Mouse (Mus musculus) hindbrain, embryonic 11.5 days (tissue): ENCODE data around the gene Myo16. TPM values are rescaled to one million over a fixed set of nuclear protein-coding genes. Genes with fewer than 3 reads are reported as not detected.

Experiments used
- ATAC-seq: fragments of 200-750 bp; cut with Nextera tagmentation; 2 replicates; pipeline ENCODE4 v1.8.0; 2017; ENCODE audit warnings: mild to moderate bottlenecking, moderate TSS enrichment, moderate library complexity; ENCODE audit not compliant: low FRiP score
- DNase-seq: peaks from one replicate; pipeline ENCODE4 v3.0.0-alpha.2; 2015; ENCODE audit warnings: low spot score
- H3K27ac ChIP-seq: fragments of 300-500 bp; sonication (generic); 2 replicates; pipeline ENCODE4 v1.5.1; 2014; ENCODE audit warnings: mild to moderate bottlenecking, low read depth, low read length
- H3K27me3 ChIP-seq: fragments of 300-500 bp; sonication (generic); 2 replicates; pipeline ENCODE4 v1.6.1; 2014; ENCODE audit warnings: mild to moderate bottlenecking, low read length, moderate library complexity, mixed read lengths; ENCODE audit not compliant: control insufficient read depth, insufficient read depth
- H3K36me3 ChIP-seq: fragments of 300-500 bp; sonication (generic); 2 replicates; pipeline ENCODE4 v1.6.1; 2014; ENCODE audit warnings: mild to moderate bottlenecking, low read length, moderate library complexity, mixed read lengths; ENCODE audit not compliant: control insufficient read depth, insufficient read depth
- H3K4me1 ChIP-seq: fragments of 300-500 bp; sonication (generic); replicated peaks from 2 replicates; pipeline ENCODE4 v1.6.1; 2014; ENCODE audit warnings: low read length, mixed read lengths; ENCODE audit not compliant: control insufficient read depth, insufficient read depth
- H3K4me2 ChIP-seq: fragments of 300-500 bp; sonication (generic); replicated peaks from 2 replicates; pipeline ENCODE4 v1.6.1; 2014; ENCODE audit warnings: mild to moderate bottlenecking, low read depth, low read length
- H3K4me3 ChIP-seq: fragments of 300-500 bp; sonication (generic); 2 replicates; pipeline ENCODE4 v1.5.1; 2014; ENCODE audit warnings: low read depth, low read length
- H3K9ac ChIP-seq: fragments of 300-500 bp; sonication (generic); 2 replicates; pipeline ENCODE4 v1.6.1; 2014; ENCODE audit warnings: low read depth, low read length
- H3K9me3 ChIP-seq: fragments of 300-500 bp; sonication (generic); 2 replicates; pipeline ENCODE4 v1.6.1; 2016; ENCODE audit warnings: low read length; ENCODE audit not compliant: control insufficient read depth
- WGBS: fragments of 180-500 bp; shearing (Covaris S2); extraction: QIAGEN DNeasy Blood & Tissue Kit; methylation state at CpG from one replicate; pipeline ENCODE4 v1.1.7; 2014; 5-methylcytosine and 5-hydroxymethylcytosine counted together
- polyA plus RNA-seq: library from polyadenylated mRNA; unstranded; fragments of >200 nt; fragmentation: Nextera tagmentation; extraction: Ambion mirVana; gene quantifications from 2 replicates; pipeline ENCODE4 v1.2.1, GENCODE M21; 2014

Gene Myo16
- polyA plus RNA-seq, 1 experiment from 2014 or later: 5.5 TPM

- Histone ChIP-seq H3K4me1 (no peaks in the 10 kb centered on the region), H3K27ac (no peak overlapping the region), H3K9me3 (no peaks in the 10 kb centered on the region), H3K4me2 (no peak overlapping the region), H3K9ac (no peak overlapping the region), H3K27me3 (peaks cover 2% of the 10 kb centered on the region; the same call in 1 of the 2 replicates), H3K4me3 (no peak overlapping the region), H3K36me3 (no peaks in the 10 kb centered on the region)
- no peak for ATAC-seq
- WGBS: 82% methylated on average over 9 of the region's 9 CpGs
- no peak for DNase-seq
Measured at GRCm38 (mm10) chr8:10415885-10416284, 262.2 kb downstream of the Myo16 start.

DNA sequence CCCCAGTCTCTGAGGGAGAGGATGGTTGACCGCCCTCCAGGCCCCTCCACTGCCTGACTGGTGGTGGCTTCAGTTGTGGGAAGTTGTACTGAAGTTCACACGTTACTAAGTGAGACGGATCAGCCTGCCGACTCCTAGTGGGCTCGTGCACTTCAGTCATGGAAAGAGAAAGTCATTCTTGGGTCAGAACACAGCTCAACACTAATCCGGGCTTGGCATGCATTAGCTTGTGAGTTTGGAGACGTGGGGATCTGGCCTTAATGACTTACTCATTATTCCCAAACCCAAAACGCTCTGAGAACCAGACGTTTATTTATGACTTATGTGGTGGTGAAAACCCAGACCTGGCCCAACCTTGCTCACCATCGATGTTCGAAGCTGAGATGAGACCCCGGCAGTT lies 263.1 kb downstream of the Myo16 start:
- Histone ChIP-seq H3K27me3 (peaks cover 2% of the 10 kb centered on the region; the same call in 1 of the 2 replicates), H3K9me3 (no peaks in the 10 kb centered on the region), H3K4me2 (no peak overlapping the region), H3K4me1 (no peaks in the 10 kb centered on the region), H3K9ac (no peak overlapping the region), H3K27ac (no peak overlapping the region), H3K36me3 (no peaks in the 10 kb centered on the region), H3K4me3 (no peak overlapping the region)
- 85% methylated on average over 12 of the region's 12 CpGs for WGBS
- DNase-seq (no peak), ATAC-seq (no peak)

- no peak for ATAC-seq
- Histone ChIP-seq H3K27me3 (peaks cover 2% of the 10 kb centered on the region; the same call in 1 of the 2 replicates), H3K4me2 (no peak overlapping the region), H3K4me3 (no peak overlapping the region), H3K9me3 (no peaks in the 10 kb centered on the region), H3K36me3 (no peaks in the 10 kb centered on the region), H3K4me1 (no peaks in the 10 kb centered on the region), H3K27ac (no peak overlapping the region), H3K9ac (no peak overlapping the region)
- no peak for DNase-seq
- 92% methylated on average over 6 of the region's 6 CpGs for WGBS
Measured at GRCm38 (mm10) chr8:10417281-10417680, 263.6 kb downstream of the Myo16 start.

DNA sequence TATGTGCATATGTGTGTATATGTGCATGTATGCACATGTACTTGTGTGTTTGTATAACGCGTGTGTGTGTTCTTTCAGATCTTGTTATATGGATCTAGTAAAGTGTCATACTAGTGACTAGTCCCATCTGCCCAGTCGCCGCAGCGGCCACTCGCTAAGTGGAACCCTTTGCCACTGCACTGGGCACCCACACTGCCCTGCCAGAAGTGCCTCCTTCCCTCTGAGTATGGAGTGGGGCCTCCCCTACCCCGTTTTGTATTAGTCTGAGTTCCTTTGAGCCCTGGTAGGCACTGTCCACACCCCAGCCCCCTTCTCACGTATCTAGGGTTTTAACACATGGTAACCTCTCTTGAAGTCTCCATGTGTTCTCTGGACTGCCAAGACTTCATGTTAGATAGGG lies 264.3 kb downstream of the Myo16 start:
- Histone ChIP-seq H3K9me3 (no peaks in the 10 kb centered on the region), H3K27ac (no peak overlapping the region), H3K4me1 (no peaks in the 10 kb centered on the region), H3K36me3 (no peaks in the 10 kb centered on the region), H3K4me3 (no peak overlapping the region), H3K4me2 (no peak overlapping the region), H3K9ac (no peak overlapping the region), H3K27me3 (peaks cover 2% of the 10 kb centered on the region; the same call in 1 of the 2 replicates)
- DNase-seq (no peak), ATAC-seq (no peak)
- WGBS: 93% methylated on average over 8 of the region's 8 CpGs

DNA sequence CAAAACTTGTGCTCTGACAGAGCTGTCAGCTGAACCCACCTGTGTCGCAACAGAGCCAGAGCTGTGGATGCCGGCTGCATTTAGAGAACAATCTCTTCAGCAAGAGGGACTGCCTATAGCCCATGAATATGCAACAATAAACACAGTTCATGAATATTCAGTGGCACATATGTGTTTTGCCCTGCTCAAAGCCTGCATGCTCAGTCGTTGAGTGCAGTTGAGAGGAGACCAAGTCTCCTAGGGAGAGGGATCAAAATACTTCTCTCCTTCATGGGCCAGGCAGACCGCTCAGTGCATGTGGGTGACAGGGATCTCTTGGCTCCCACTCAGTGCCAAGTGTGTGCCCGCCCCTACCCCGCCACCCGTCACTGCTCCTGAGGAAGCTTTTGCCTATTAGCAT lies 265.3 kb downstream of the Myo16 start:
- DNase-seq (peak; percentile 26), ATAC-seq (peak; percentile 74)
- H3K9ac ChIP-seq: no peak overlapping the region
- no peak overlapping the region for H3K4me2 ChIP-seq
- WGBS: 68% methylated on average over 7 of the region's 7 CpGs
- no peak overlapping the region for H3K4me3 ChIP-seq
- no peaks in the 10 kb centered on the region for H3K36me3 ChIP-seq
- H3K27me3 ChIP-seq: peaks cover 2% of the 10 kb centered on the region; the same call in 1 of the 2 replicates
- no peaks in the 10 kb centered on the region for H3K9me3 ChIP-seq
- no peak overlapping the region for H3K27ac ChIP-seq
- no peaks in the 10 kb centered on the region for H3K4me1 ChIP-seq

- H3K9ac ChIP-seq: no peak overlapping the region
- H3K4me3 ChIP-seq: no peak overlapping the region
Measured at GRCm38 (mm10) chr8:10419726-10420125, 266.0 kb downstream of the Myo16 start.

GRCm38 (mm10) chr8:10420551-10420950 lies 266.8 kb downstream of the Myo16 start:
- H3K9me3 ChIP-seq: no peaks in the 10 kb centered on the region
- WGBS: 79% methylated on average over 6 of the region's 6 CpGs
- no peak overlapping the region for H3K27ac ChIP-seq
- no peak for DNase-seq
- H3K4me2 ChIP-seq: no peak overlapping the region
- H3K4me1 ChIP-seq: no peaks in the 10 kb centered on the region
- no peak for ATAC-seq
- no peak overlapping the region for H3K9ac ChIP-seq
- no peak overlapping the region for H3K4me3 ChIP-seq
- peaks cover 2% of the 10 kb centered on the region; the same call in 1 of the 2 replicates for H3K27me3 ChIP-seq
- H3K36me3 ChIP-seq: no peaks in the 10 kb centered on the region

More at GRCm38 (mm10) chr8:10419726-10420125, 266.0 kb downstream of the Myo16 start:
- Histone ChIP-seq H3K9me3 (no peaks in the 10 kb centered on the region), H3K4me1 (no peaks in the 10 kb centered on the region), H3K27ac (no peak overlapping the region), H3K4me2 (no peak overlapping the region), H3K27me3 (peaks cover 2% of the 10 kb centered on the region; the same call in 1 of the 2 replicates), H3K36me3 (no peaks in the 10 kb centered on the region)
- ATAC-seq (no peak), DNase-seq (no peak)
- 71% methylated on average over 4 of the region's 4 CpGs for WGBS

- Histone ChIP-seq H3K9me3 (no peaks in the 10 kb centered on the region), H3K36me3 (no peaks in the 10 kb centered on the region), H3K27ac (no peak overlapping the region), H3K4me1 (no peaks in the 10 kb centered on the region), H3K9ac (no peak overlapping the region), H3K4me2 (no peak overlapping the region), H3K4me3 (no peak overlapping the region), H3K27me3 (peaks cover 2% of the 10 kb centered on the region; the same call in 1 of the 2 replicates)
- DNase-seq: no peak
- no peak for ATAC-seq
- WGBS: 93% methylated on average over 9 of the region's 9 CpGs
Measured at GRCm38 (mm10) chr8:10421516-10422090, 267.9 kb downstream of the Myo16 start.

DNA sequence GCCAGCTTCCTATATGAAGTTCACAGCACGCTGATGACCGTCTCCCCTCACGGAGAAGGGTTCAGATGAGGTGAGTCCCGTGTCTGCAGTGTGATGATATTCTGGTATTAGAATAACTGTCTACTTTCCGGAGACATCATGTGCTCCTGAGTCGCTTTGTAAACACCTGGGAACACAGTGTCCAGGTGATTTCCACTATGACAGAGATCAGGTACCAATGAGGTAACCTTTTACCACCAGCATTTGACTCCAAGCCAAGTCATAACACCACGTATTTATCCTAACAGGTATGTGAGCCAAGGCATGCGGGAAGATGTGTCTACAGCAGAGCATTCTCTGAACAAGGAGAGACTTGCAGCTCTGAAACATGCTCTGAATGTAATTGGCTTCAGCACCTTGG lies 281.8 kb downstream of the Myo16 start:
- ATAC-seq (no peak), DNase-seq (no peak)
- no peak overlapping the region for H3K9ac ChIP-seq
- no peaks in the 10 kb centered on the region for H3K36me3 ChIP-seq
- H3K9me3 ChIP-seq: no peaks in the 10 kb centered on the region
- H3K27ac ChIP-seq: no peak overlapping the region
- H3K4me2 ChIP-seq: no peak overlapping the region
- H3K4me3 ChIP-seq: no peak overlapping the region
- no peaks in the 10 kb centered on the region for H3K27me3 ChIP-seq
- H3K4me1 ChIP-seq: no peaks in the 10 kb centered on the region
- WGBS: 89% methylated on average over 8 of the region's 8 CpGs
